Mouse (Mus musculus) neural tube, embryonic 15.5 days (tissue): ENCODE measurements around the gene Gas2l3. TPM values are rescaled to one million over a fixed set of nuclear protein-coding genes. Genes with fewer than 3 reads are reported as not detected.

Experiments
- ATAC-seq: fragments of 200-750 bp; cut with Nextera tagmentation; 2 replicates; pipeline ENCODE4 v1.8.0; 2017; ENCODE audit warnings: mild to moderate bottlenecking, moderate TSS enrichment, moderate library complexity; ENCODE audit not compliant: low FRiP score
- H3K27ac ChIP-seq: fragments of 300-500 bp; sonication (generic); replicated peaks from 2 replicates; pipeline ENCODE4 v1.5.1; 2015; ENCODE audit warnings: mild to moderate bottlenecking, inconsistent platforms
- H3K27me3 ChIP-seq: fragments of 300-500 bp; sonication (generic); replicated peaks from 2 replicates; pipeline ENCODE4 v1.6.1; 2015; ENCODE audit warnings: inconsistent platforms
- H3K36me3 ChIP-seq: fragments of 300-500 bp; sonication (generic); 2 replicates; pipeline ENCODE4 v1.6.1; 2015; ENCODE audit warnings: inconsistent platforms
- H3K4me1 ChIP-seq: fragments of 300-500 bp; sonication (generic); 2 replicates; pipeline ENCODE4 v1.6.1; 2015; ENCODE audit warnings: inconsistent platforms
- H3K4me2 ChIP-seq: fragments of 300-500 bp; sonication (generic); 2 replicates; pipeline ENCODE4 v1.6.1; 2015; ENCODE audit warnings: inconsistent platforms, mild to moderate bottlenecking, moderate library complexity
- H3K4me3 ChIP-seq: fragments of 300-500 bp; sonication (generic); replicated peaks from 2 replicates; pipeline ENCODE4 v1.5.1; 2015; ENCODE audit warnings: mild to moderate bottlenecking, inconsistent platforms
- H3K9ac ChIP-seq: fragments of 300-500 bp; sonication (generic); replicated peaks from 2 replicates; pipeline ENCODE4 v1.6.1; 2015; ENCODE audit warnings: mild to moderate bottlenecking, inconsistent platforms
- H3K9me3 ChIP-seq: fragments of 300-500 bp; sonication (generic); replicated peaks from 2 replicates; pipeline ENCODE4 v1.6.1; 2016; ENCODE audit warnings: inconsistent platforms
- WGBS: fragments of 180-500 bp; shearing (Covaris S2); methylation state at CpG from one replicate; pipeline ENCODE4 v1.1.7; 2015; ENCODE audit warnings: mixed read lengths; 5-methylcytosine and 5-hydroxymethylcytosine counted together
- polyA plus RNA-seq: library from polyadenylated mRNA; unstranded; fragments of >200 nt; fragmentation: Nextera tagmentation; extraction: Ambion mirVana; gene quantifications from 2 replicates; pipeline ENCODE4 v1.2.1, GENCODE M21; 2015

Gas2l3 gene
- polyA plus RNA-seq, 1 experiment from 2014 or later, result 4.0 TPM

- no peak overlapping the region for H3K4me2 ChIP-seq
- H3K9me3 ChIP-seq, result no peaks in the 10 kb centered on the region
These were observed 20.5 kb downstream of the Gas2l3 start for GRCm38 (mm10) chr10:89423164-89423778.

GRCm38 (mm10) chr10:89422504-89423158 is 21.1 kb downstream of the Gas2l3 start:
- 97% methylated on average over 8 of the region's 8 CpGs for WGBS
- H3K9me3 ChIP-seq, result no peaks in the 10 kb centered on the region
- H3K9ac ChIP-seq, result no peak overlapping the region
- no peak overlapping the region for H3K4me2 ChIP-seq
- no peak for ATAC-seq
- no peaks in the 10 kb centered on the region for H3K27me3 ChIP-seq
- no peaks in the 10 kb centered on the region for H3K36me3 ChIP-seq
- H3K4me1 ChIP-seq, result no peaks in the 10 kb centered on the region
- no peak overlapping the region for H3K27ac ChIP-seq
- H3K4me3 ChIP-seq, result no peak overlapping the region

More at GRCm38 (mm10) chr10:89423164-89423778, 20.5 kb downstream of the Gas2l3 start:
- ATAC-seq, result no peak
- Histone ChIP-seq H3K27me3 (no peaks in the 10 kb centered on the region), H3K27ac (no peak overlapping the region), H3K4me3 (no peak overlapping the region), H3K36me3 (no peaks in the 10 kb centered on the region), H3K9ac (no peak overlapping the region), H3K4me1 (no peaks in the 10 kb centered on the region)
- WGBS, result 97% methylated on average over 9 of the region's 9 CpGs

GRCm38 (mm10) chr10:89417966-89418365 is 25.8 kb downstream of the Gas2l3 start:
- ATAC-seq, result no peak

GRCm38 (mm10) chr10:89415478-89415877 is 28.3 kb downstream of the Gas2l3 start:
- no peaks in the 10 kb centered on the region for H3K36me3 ChIP-seq
- WGBS, result 74% methylated on average over 3 of the region's 3 CpGs
- H3K9ac ChIP-seq, result no peak overlapping the region
- no peaks in the 10 kb centered on the region for H3K9me3 ChIP-seq
- no peak for ATAC-seq
- H3K27me3 ChIP-seq, result no peaks in the 10 kb centered on the region
- no peak overlapping the region for H3K27ac ChIP-seq
- H3K4me2 ChIP-seq, result no peak overlapping the region
- H3K4me1 ChIP-seq, result no peaks in the 10 kb centered on the region
- H3K4me3 ChIP-seq, result no peak overlapping the region

More at GRCm38 (mm10) chr10:89417966-89418365, 25.8 kb downstream of the Gas2l3 start:
- no peaks in the 10 kb centered on the region for H3K9me3 ChIP-seq
- H3K27ac ChIP-seq, result no peak overlapping the region
- no peaks in the 10 kb centered on the region for H3K36me3 ChIP-seq
- no peak overlapping the region for H3K9ac ChIP-seq
- WGBS, result 93% methylated on average over 2 of the region's 2 CpGs
- H3K4me2 ChIP-seq, result no peak overlapping the region
- H3K4me1 ChIP-seq, result no peaks in the 10 kb centered on the region
- no peaks in the 10 kb centered on the region for H3K27me3 ChIP-seq
- H3K4me3 ChIP-seq, result no peak overlapping the region

- no peaks in the 10 kb centered on the region for H3K36me3 ChIP-seq
- no peak overlapping the region for H3K4me3 ChIP-seq
- ATAC-seq, result no peak
- 23% methylated on average over 1 of the region's 1 CpGs for WGBS
- no peaks in the 10 kb centered on the region for H3K4me1 ChIP-seq
- no peak overlapping the region for H3K4me2 ChIP-seq
- H3K9ac ChIP-seq, result no peak overlapping the region
- H3K27me3 ChIP-seq, result no peaks in the 10 kb centered on the region
- H3K27ac ChIP-seq, result no peak overlapping the region
- H3K9me3 ChIP-seq, result no peaks in the 10 kb centered on the region
These were observed 36.2 kb downstream of the Gas2l3 start for GRCm38 (mm10) chr10:89407551-89407950.

- Histone ChIP-seq H3K4me3 (no peak overlapping the region), H3K4me2 (no peak overlapping the region), H3K36me3 (no peaks in the 10 kb centered on the region), H3K27me3 (no peaks in the 10 kb centered on the region), H3K4me1 (no peaks in the 10 kb centered on the region), H3K9ac (no peak overlapping the region), H3K9me3 (no peaks in the 10 kb centered on the region), H3K27ac (no peak overlapping the region)
- ATAC-seq, result no peak
- WGBS, result 68% methylated on average over 5 of the region's 6 CpGs
These were observed 36.9 kb downstream of the Gas2l3 start for GRCm38 (mm10) chr10:89406733-89407484.

GRCm38 (mm10) chr10:89404936-89405335 is 38.8 kb downstream of the Gas2l3 start:
- ATAC-seq, result no peak
- Histone ChIP-seq H3K27me3 (no peaks in the 10 kb centered on the region), H3K4me1 (no peaks in the 10 kb centered on the region), H3K4me3 (no peak overlapping the region), H3K36me3 (no peaks in the 10 kb centered on the region), H3K9me3 (no peaks in the 10 kb centered on the region), H3K27ac (no peak overlapping the region), H3K4me2 (no peak overlapping the region), H3K9ac (no peak overlapping the region)
- 88% methylated on average over 4 of the region's 4 CpGs for WGBS

GRCm38 (mm10) chr10:89400674-89401336 is 43.0 kb downstream of the Gas2l3 start:
- no peak for ATAC-seq
- no peaks in the 10 kb centered on the region for H3K9me3 ChIP-seq
- WGBS, result 76% methylated on average over 19 of the region's 19 CpGs
- no peaks in the 10 kb centered on the region for H3K27me3 ChIP-seq
- H3K4me2 ChIP-seq, result no peak overlapping the region
- H3K9ac ChIP-seq, result no peak overlapping the region
- H3K4me1 ChIP-seq, result no peaks in the 10 kb centered on the region
- no peaks in the 10 kb centered on the region for H3K36me3 ChIP-seq
- no peak overlapping the region for H3K27ac ChIP-seq
- H3K4me3 ChIP-seq, result no peak overlapping the region

GRCm38 (mm10) chr10:89395823-89396222 is 47.9 kb downstream of the Gas2l3 start:
- ATAC-seq, result peak; percentile 72; the same call in 1 of the 2 replicates
- WGBS, result 1% methylated on average over 7 of the region's 7 CpGs

GRCm38 (mm10) chr10:89395321-89395720 is 48.4 kb downstream of the Gas2l3 start:
- no peak for ATAC-seq
- H3K9me3 ChIP-seq, result no peaks in the 10 kb centered on the region
- H3K4me1 ChIP-seq, result no peaks in the 10 kb centered on the region
- no peak overlapping the region for H3K9ac ChIP-seq
- H3K36me3 ChIP-seq, result no peaks in the 10 kb centered on the region
- no peaks in the 10 kb centered on the region for H3K27me3 ChIP-seq
- no peak overlapping the region for H3K27ac ChIP-seq
- H3K4me3 ChIP-seq, result no peak overlapping the region
- 37% methylated on average over 7 of the region's 7 CpGs for WGBS
- H3K4me2 ChIP-seq, result peak overlapping the region; percentile 27

More at GRCm38 (mm10) chr10:89395823-89396222, 47.9 kb downstream of the Gas2l3 start:
- Histone ChIP-seq H3K4me2 (peak overlapping the region; percentile 27), H3K4me1 (no peaks in the 10 kb centered on the region), H3K9ac (no peak overlapping the region), H3K36me3 (no peaks in the 10 kb centered on the region), H3K9me3 (no peaks in the 10 kb centered on the region), H3K4me3 (no peak overlapping the region), H3K27ac (no peak overlapping the region), H3K27me3 (no peaks in the 10 kb centered on the region)

- no peaks in the 10 kb centered on the region for H3K36me3 ChIP-seq
- ATAC-seq, result no peak
- no peaks in the 10 kb centered on the region for H3K4me1 ChIP-seq
- 50% methylated on average over 4 of the region's 4 CpGs for WGBS
- no peak overlapping the region for H3K4me2 ChIP-seq
- no peak overlapping the region for H3K4me3 ChIP-seq
- no peak overlapping the region for H3K9ac ChIP-seq
- no peak overlapping the region for H3K27ac ChIP-seq
- H3K9me3 ChIP-seq, result no peaks in the 10 kb centered on the region
- no peaks in the 10 kb centered on the region for H3K27me3 ChIP-seq
These were observed 51.1 kb downstream of the Gas2l3 start for GRCm38 (mm10) chr10:89392687-89393086.
